Mouse (Mus musculus) adrenal gland, postnatal 25 days (tissue): ENCODE data around the gene Ccdc170. TPM values are rescaled to one million over a fixed set of nuclear protein-coding genes. Genes with fewer than 3 reads are reported as not detected.

Source experiments
- DNase-seq: peaks from one replicate; pipeline ENCODE4 v3.0.0; 2021; ENCODE audit warnings: mixed read lengths
- total RNA-seq: library from RNA; stranded (reverse); gene quantifications from 2 replicates; pipeline ENCODE4 v1.2.3, GENCODE M21; 2021

Ccdc170 gene
- total RNA-seq, 1 experiment from 2014 or later = 2.0 TPM

- DNase-seq = no peak
Observed at GRCm38 (mm10) chr10:4522116-4522515, 39.8 kb downstream of the Ccdc170 start.

GRCm38 (mm10) chr10:4523078-4523477, 40.8 kb downstream of the Ccdc170 start:
- no peak for DNase-seq

GRCm38 (mm10) chr10:4528043-4528442, 45.7 kb downstream of the Ccdc170 start:
- no peak for DNase-seq

GRCm38 (mm10) chr10:4530638-4531235, 48.4 kb downstream of the Ccdc170 start:
- DNase-seq = no peak

GRCm38 (mm10) chr10:4531933-4532332, 49.6 kb downstream of the Ccdc170 start:
- no peak for DNase-seq

- DNase-seq = no peak
Observed at GRCm38 (mm10) chr10:4532731-4533130, 50.4 kb downstream of the Ccdc170 start.

- DNase-seq = peak; percentile 29
Observed at GRCm38 (mm10) chr10:4533873-4534272, 51.6 kb downstream of the Ccdc170 start.

- no peak for DNase-seq
Observed at GRCm38 (mm10) chr10:4545550-4545949, 63.2 kb downstream of the Ccdc170 start.

GRCm38 (mm10) chr10:4553442-4554119, 71.3 kb downstream of the Ccdc170 start:
- no peak for DNase-seq

GRCm38 (mm10) chr10:4556842-4557377, 74.6 kb downstream of the Ccdc170 start:
- no peak for DNase-seq

- no peak for DNase-seq
Observed at GRCm38 (mm10) chr10:4559132-4559531, 76.8 kb downstream of the Ccdc170 start.

- no peak for DNase-seq
Observed at GRCm38 (mm10) chr10:4565148-4565547, 82.8 kb downstream of the Ccdc170 start.

- DNase-seq = no peak
Observed at GRCm38 (mm10) chr10:4570778-4571177, 88.5 kb downstream of the Ccdc170 start.

GRCm38 (mm10) chr10:4571304-4571703, 89.0 kb downstream of the Ccdc170 start:
- DNase-seq = no peak

- DNase-seq = no peak
Observed at GRCm38 (mm10) chr10:4581905-4582304, 99.6 kb downstream of the Ccdc170 start.

- no peak for DNase-seq
Observed at GRCm38 (mm10) chr10:4586691-4587090, 104.4 kb downstream of the Ccdc170 start.

- DNase-seq = no peak
Observed at GRCm38 (mm10) chr10:4589576-4589975, 107.3 kb downstream of the Ccdc170 start.

- DNase-seq = no peak
Observed at GRCm38 (mm10) chr10:4590956-4591355, 108.7 kb downstream of the Ccdc170 start.

- no peak for DNase-seq
Observed at GRCm38 (mm10) chr10:4593828-4594227, 111.5 kb downstream of the Ccdc170 start.

- DNase-seq = no peak
Observed at GRCm38 (mm10) chr10:4597211-4597610, 114.9 kb downstream of the Ccdc170 start.

GRCm38 (mm10) chr10:4598244-4598842, 116.0 kb downstream of the Ccdc170 start:
- DNase-seq = peak; percentile 59

GRCm38 (mm10) chr10:4598916-4599315, 116.6 kb downstream of the Ccdc170 start:
- no peak for DNase-seq

GRCm38 (mm10) chr10:4599591-4599990, 117.3 kb downstream of the Ccdc170 start:
- DNase-seq = no peak
